Mouse (Mus musculus) gonadal fat pad, adult 2 months (tissue): ENCODE measurements around the gene Msantd2. TPM values are rescaled to one million over a fixed set of nuclear protein-coding genes. Genes with fewer than 3 reads are reported as not detected.

Experiments used
- DNase-seq: peaks from one replicate; pipeline ENCODE4 v3.0.0-alpha.2; 2012; ENCODE audit warnings: low read depth
- polyA plus RNA-seq: library from polyadenylated mRNA; depleted of rRNA; stranded (reverse); fragments of >200 nt; gene quantifications from 2 replicates; pipeline ENCODE4 v1.2.3, GENCODE M21; 2012

Gene Msantd2
- polyA plus RNA-seq, 1 experiment, result 10.4 TPM

DNA sequence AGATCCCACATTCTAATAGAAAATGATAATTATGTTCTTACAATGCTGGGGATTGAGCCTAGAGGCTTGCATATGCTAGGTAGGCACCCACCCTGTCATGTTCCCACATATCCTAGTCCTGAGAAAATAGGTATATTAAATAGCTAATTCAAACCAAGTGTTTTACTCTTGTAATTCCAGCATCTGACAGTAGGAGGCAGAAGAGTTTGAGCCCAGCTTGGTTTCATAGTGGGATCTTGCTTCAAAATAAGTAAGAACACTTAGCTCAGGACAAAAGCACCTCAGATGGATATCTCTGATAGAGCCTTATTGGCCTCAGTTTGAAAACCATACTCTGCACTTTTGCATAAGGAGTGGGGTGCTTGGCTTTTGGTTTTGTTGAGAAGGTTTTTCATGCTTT is 15.2 kb downstream of the Msantd2 start:
- DNase-seq, result no peak

DNA sequence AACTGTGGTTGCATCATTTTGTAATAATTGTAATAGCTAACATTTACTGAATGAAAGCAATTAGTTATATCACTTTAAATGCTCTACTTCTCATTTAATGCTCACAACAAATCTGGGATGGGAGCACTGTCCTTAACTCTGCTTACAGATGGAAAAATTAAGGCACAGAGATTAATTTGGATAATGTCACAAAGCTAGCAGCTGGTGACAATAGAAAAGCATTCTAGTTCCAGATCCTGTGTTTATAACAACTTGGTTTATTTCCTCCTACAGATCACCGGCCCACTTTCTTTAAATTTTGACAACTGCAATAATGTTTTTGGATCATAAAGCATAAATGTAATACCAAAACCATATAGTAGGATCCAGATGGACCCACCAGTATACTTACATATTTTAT is 16.9 kb downstream of the Msantd2 start:
- DNase-seq, result no peak

DNA sequence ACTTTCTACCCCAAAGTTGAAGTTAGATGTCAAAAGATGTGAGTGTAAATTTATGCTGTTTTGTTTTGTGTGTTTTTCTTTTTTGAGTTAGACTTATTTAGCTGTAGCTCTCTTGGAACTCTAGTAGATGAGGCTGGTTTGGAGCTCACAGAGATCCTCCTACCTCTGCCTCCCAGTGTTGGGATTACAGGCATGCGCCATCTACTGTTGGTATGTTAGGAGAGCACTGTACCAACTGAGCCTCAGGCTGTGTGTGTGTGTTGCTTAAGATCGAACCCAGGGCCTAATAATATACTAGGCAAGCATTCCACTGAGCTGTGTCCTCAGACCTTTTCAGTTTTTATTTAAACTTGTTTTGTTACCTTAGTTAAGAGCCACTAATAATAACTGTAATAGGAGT is 23.0 kb downstream of the Msantd2 start:
- DNase-seq, result no peak

DNA sequence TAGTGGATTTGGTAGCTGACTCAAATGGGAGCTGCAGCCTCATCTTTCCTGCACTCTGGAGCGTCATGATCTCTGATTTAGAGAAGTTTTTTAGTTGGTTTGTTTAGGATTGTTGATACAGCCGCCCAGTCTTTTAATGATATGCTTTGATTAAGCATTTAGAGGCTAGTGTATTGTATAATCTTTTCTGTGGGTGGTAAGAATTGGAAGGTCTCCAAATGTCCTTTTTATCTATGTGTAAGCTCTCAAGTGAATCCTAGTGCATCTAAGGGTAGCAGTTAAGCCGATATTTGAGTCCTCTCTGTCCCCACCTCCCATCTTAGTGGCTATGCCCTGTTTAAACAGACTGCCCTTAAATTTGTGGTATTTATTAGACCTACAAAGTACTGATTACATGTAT is 25.3 kb downstream of the Msantd2 start:
- no peak for DNase-seq

- DNase-seq, result no peak
These were observed 28.3 kb downstream of the Msantd2 start for GRCm38 (mm10) chr9:37517467-37517866.

- DNase-seq, result no peak
These were observed 29.9 kb downstream of the Msantd2 start for GRCm38 (mm10) chr9:37518991-37519390.

DNA sequence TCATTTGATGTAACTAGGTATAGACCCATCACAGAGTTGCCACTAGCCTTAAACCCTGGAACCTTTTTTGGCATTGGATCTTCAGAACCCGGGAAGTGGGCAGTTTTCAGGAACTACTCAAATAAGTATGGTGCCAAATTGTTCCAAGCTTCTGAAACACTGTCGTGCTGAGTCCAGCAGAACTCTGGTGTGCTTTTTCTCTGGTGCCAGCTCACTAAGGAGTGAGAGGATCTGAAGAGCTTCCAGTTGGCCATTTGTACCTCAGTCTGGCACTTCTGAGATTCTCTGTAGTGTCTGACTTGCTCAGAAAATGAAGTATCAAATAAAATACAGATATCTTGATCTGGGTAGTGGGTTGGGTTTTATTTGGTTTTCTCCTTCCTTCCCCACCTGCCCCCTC is 30.9 kb downstream of the Msantd2 start:
- no peak for DNase-seq

DNA sequence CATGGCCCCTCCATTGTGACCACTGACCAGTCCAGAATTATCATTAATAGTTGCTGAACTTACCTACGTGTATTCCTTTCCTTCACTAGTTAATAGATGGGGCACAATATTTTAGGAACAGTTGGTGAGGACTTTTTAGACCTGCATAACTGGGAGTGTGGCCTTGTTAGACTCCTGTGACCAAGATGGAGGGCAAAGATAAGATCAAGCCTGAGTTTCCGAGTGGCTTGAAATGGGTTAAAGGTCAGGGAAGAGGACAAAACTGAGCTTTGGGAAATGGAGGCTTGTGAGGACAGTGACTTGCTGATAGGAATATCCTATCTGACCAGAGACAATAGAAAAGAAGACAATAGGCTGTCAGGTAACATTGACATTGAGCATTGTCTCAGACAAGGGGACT is 36.3 kb downstream of the Msantd2 start:
- DNase-seq, result no peak

GRCm38 (mm10) chr9:37526443-37527395 is 37.6 kb downstream of the Msantd2 start:
- DNase-seq, result no peak

DNA sequence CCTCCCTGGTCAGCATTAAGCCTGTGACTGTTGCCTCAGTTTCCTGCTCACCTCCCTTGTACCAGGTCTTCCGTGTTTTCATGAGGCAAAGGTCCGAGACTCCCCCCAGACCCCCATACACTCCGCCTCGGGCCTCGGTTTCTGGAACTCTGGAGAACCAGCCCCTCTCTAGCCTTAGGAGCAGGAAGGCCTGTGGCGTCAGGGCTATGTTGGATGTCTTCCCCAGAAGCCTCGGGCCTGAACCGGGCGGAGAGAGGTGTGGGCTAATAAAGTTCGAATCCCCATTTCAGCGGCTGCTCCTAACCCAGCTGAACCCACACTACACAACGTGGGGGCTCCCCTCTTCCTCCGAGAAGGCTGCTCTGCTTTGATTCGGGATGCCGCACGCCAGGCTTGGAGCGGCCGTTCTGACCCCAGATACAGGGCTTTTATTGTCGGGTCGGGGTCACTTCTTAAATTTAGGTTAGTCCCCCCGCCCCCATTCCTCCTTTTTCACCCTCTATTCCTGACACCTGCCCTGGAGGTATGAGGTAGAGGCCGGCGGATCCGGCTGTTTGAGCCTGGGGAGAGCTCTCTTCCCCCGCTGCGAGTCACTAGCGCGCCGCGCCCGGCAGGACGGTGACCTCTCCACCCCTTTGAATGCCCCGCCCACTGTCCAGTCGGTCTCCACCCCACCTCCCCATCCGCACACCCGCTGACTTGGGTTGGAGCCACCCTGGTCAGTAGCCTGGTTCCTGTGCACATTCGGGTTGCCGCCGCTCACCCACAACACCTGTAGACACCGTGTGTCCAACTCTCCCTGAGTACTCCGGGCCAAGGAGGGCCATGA is 38.5 kb downstream of the Msantd2 start, which contains the start of gene Esam:
Gene Esam (plus strand): TSS at position 683 of the 829 bp plus-strand sequence.
- no peak for DNase-seq

- no peak for DNase-seq
These were observed 39.3 kb downstream of the Msantd2 start for GRCm38 (mm10) chr9:37528225-37528970.

DNA sequence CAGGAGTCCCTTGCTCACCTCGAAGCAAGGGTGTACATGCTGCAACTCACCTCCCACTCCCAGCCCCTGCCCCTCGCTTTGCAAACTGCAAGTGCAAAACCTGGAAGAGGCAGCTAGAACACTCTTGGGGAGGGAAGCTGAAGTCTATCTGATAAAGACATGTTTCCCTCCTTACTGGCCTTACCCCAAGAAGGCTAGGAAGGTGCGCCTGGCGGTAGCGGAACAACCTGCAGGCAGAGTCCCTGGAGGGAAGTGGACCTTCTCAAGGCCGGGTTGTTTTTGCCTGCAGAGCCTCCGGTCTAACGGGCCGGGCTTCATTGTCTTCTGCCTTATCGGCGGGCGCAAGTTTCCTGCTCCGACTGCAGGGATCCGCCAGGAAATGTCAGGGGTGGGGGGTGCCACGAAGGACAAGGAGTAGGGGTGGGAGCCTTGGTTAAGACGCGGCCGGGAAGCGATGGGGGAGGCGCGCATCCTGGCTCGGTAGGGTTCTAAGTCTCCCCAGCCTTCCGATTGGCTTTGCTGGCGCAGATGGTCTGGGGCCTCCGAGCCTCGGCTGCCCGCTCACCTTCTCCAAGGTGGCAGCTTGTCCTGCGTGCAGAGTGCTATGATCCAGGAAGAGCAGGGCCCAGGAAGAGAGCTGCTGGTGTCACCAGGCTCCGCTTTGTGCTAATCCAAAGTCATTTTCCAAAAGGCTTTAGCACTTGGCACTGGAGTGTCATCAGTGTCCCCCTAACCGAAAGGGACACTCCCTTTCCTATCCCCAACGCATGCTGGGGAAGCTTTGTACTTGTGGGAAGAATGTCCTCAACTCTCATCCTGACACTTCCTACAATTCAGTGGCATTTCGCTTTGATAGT is 41.1 kb downstream of the Msantd2 start:
- DNase-seq, result no peak

DNA sequence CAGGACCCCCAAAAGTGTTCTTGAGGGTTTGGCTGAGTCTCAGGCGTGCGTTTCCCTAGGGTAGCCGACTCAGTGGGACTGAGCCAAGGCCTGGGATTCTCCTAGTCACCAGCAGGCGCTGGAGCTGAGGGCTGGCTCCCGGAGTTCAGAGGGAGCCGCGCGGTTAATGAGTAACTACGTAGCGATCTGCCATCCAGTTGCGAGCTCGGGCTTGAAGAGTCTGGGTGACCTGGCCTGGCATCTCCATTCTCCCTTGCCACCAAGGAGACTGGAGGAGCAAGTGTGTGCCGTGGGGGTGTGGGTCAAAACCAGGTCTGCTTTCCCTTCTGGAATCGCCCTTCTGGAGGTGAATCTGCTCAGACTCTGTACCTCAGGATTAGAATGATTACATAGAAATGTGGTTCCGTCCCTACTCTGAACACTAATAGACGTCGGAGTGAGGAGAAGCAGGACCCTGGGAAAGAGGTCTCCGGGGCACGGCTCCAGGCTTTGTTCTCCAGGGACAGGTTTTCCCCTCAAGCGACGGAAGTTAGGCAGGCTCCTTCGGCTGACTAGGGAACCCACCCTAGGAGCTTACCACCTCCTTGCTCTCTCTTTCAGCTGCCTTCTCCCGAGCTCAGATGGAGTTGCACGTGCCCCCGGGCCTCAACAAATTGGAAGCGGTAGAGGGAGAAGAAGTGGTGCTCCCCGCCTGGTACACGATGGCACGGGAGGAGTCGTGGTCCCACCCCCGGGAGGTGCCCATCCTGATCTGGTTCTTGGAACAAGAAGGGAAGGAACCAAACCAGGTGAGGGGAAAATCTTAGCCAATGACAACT is 42.0 kb downstream of the Msantd2 start:
- no peak for DNase-seq

DNA sequence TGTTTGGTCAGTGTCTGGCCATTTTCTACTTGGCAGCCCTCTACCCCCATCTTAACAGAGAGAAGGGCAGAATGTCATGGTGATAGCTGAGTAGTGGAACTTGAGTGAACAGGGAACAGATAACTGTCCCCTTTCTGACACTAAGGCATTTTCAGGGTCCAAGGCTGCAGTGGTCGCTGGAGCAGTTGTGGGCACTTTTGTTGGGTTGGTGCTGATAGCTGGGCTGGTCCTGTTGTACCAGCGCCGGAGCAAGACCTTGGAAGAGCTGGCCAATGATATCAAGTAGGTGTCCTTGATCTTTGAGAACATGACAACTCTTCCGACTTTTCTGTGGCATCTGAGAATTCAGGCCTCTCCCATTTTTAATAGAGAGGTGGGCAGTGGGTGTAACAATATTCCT is 47.7 kb downstream of the Msantd2 start:
- DNase-seq, result no peak

GRCm38 (mm10) chr9:37537658-37538250 is 48.6 kb downstream of the Msantd2 start:
- DNase-seq, result no peak

- DNase-seq, result no peak
These were observed 50.3 kb downstream of the Msantd2 start, which contains the start of gene Vsig2 for GRCm38 (mm10) chr9:37539170-37540025. TSS of gene Vsig2 (plus strand) at chr9:37539255.

GRCm38 (mm10) chr9:37540226-37540625 is 51.1 kb downstream of the Msantd2 start:
- DNase-seq, result no peak

DNA sequence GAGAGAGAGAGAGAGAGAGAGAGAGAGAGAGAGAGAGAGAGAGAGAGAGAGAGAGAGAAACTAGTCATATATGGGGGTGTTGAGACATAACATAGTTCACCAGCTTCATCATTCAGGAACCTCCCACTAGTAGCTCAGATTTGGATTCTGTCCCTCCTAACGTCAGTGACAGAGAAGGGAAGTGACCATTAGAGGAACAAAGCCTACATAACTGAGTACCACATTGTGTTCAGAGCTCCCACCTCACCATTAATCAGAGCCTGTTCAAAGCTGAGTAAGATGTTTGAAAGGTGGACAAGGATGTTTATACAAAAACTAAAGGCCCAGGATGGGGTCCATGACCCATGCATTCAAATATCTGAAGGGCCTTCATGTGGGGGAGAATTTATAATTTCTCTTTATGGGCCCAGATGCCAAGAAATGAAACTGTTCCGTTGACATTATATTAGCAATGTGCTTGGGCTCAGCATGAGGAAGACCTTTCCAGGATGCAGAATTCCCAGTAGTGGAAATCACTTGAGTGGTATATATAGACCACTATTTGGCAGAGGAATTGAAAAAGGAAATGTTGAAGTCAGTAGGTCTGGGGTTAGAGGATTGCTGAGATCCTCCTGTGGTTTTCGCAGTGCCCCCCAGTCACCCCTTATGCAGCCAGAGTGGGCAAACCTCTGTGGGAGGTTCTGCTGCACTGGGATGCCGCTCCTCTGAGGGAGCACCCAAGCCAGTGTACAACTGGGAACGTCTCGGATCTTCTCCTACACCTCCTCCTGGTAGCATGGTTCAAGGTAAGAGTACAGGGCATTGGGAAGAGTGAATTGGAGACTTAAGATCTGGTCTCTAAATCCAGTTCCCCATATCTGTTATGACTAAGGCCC is 51.8 kb downstream of the Msantd2 start:
- no peak for DNase-seq
